Mouse (Mus musculus): ENCODE results near the gene Zfp30. TPM values are rescaled to one million over a fixed set of nuclear protein-coding genes. Genes with fewer than 3 reads are reported as not detected.

Zfp30 gene
- total RNA-seq (2021) = 1 to 10 TPM; 2.2 to 2.8 TPM
- long read RNA-seq, experiment 1, partial matches to known transcripts = 2 of 3 reads
- long read RNA-seq, experiment 1, other reads (novel, unspliced or antisense) = 0 of 3 reads
- long read RNA-seq, experiment 2, partial matches to known transcripts = 2 of 9 reads
- long read RNA-seq, experiment 2, other reads (novel, unspliced or antisense) = 6 of 9 reads

GRCm38 (mm10) chr7:29783871-29784551, at the start of gene Zfp30:
TSS of gene Zfp30 (plus strand) at chr7:29783998.
- peak; percentile 85 for DNase-seq

GRCm38 (mm10) chr7:29742258-29742657, 41.5 kb upstream of the Zfp30 start:
- no peak for DNase-seq

GRCm38 (mm10) chr7:29760476-29760875, 23.3 kb upstream of the Zfp30 start:
- no peak for DNase-seq

GRCm38 (mm10) chr7:29764702-29765101, 19.1 kb upstream of the Zfp30 start:
- DNase-seq = no peak

GRCm38 (mm10) chr7:29767058-29767686, 16.6 kb upstream of the Zfp30 start:
- peak; percentile 83 for DNase-seq

- DNase-seq = peak; percentile 88
These were observed 15.5 kb upstream of the Zfp30 start, which contains the start of gene Zfp84 for GRCm38 (mm10) chr7:29768090-29768900. TSS of gene Zfp84 (plus strand) at chr7:29768552.

- DNase-seq = no peak
These were observed 14.8 kb upstream of the Zfp30 start for GRCm38 (mm10) chr7:29768980-29769379.

GRCm38 (mm10) chr7:29773503-29773902, 10.3 kb upstream of the Zfp30 start:
- DNase-seq = no peak

- no peak for DNase-seq
These were observed 9.4 kb upstream of the Zfp30 start for GRCm38 (mm10) chr7:29774371-29774770.

- DNase-seq = no peak
These were observed 7.2 kb upstream of the Zfp30 start for GRCm38 (mm10) chr7:29776568-29776967.

- DNase-seq = no peak
These were observed 6.4 kb upstream of the Zfp30 start for GRCm38 (mm10) chr7:29777372-29777771.

- no peak for DNase-seq
These were observed 1.2 kb downstream of the Zfp30 start for GRCm38 (mm10) chr7:29785023-29785422.

- DNase-seq = no peak
These were observed 2.1 kb downstream of the Zfp30 start for GRCm38 (mm10) chr7:29785888-29786287.

GRCm38 (mm10) chr7:29792906-29793305, 9.1 kb downstream of the Zfp30 start:
- no peak for DNase-seq

- no peak for DNase-seq
These were observed 23.2 kb downstream of the Zfp30 start for GRCm38 (mm10) chr7:29807046-29807445.

- DNase-seq = no peak
These were observed 28.4 kb downstream of the Zfp30 start for GRCm38 (mm10) chr7:29812244-29812643.

- DNase-seq = no peak
These were observed 30.6 kb downstream of the Zfp30 start for GRCm38 (mm10) chr7:29814381-29814780.

- DNase-seq = no peak
These were observed 31.4 kb downstream of the Zfp30 start for GRCm38 (mm10) chr7:29815061-29815784.

- peak; percentile 88 for DNase-seq
These were observed 32.2 kb downstream of the Zfp30 start, which contains the start of gene Zfp790 for GRCm38 (mm10) chr7:29815910-29816429. TSS of gene Zfp790 (plus strand) at chr7:29816114.

- peak; percentile 44 for DNase-seq
These were observed 34.9 kb downstream of the Zfp30 start for GRCm38 (mm10) chr7:29818619-29819254.

- DNase-seq = no peak
These were observed 44.2 kb downstream of the Zfp30 start for GRCm38 (mm10) chr7:29828001-29828400.

Data from gastrocnemius, postnatal 25 days (tissue).